ENCODE assay signal across 15 mouse cellular contexts in genomic region chr3:69548704-69549455, GRCm38 (mm10). TPM values are rescaled to one million over a fixed set of nuclear protein-coding genes. Genes with fewer than 3 reads are reported as not detected.
A peak's percentile ranks its signal among the peaks of the same experiment; 100 is the strongest.
DNase-seq lines count a peak whose midpoint lies in the region; ATAC-seq and TF ChIP-seq lines count a peak whose summit lies in the region.
"Had no signal": no experiment of that assay in that cellular context is flagged by ENCODE, and none has a peak within 500 bp of the region (broad histone marks: within the 10 kb centered on the region; RNA-seq: fewer than 3 reads in every experiment).

No protein-coding gene starts in this region.

- H3K9me3 ChIP-seq in hindbrain, embryonic 13.5 days = 0 out of 2 replicates have a peak, but pooled peaks cover 4% of the 10 kb centered on the region
- H3K9me3 ChIP-seq in hindbrain, embryonic 10.5 days = no peaks in the 10 kb centered on the region
- H3K9me3 ChIP-seq: embryonic facial prominence, embryonic 12.5 days; forebrain, embryonic 15.5 days; G1E; neural tube, embryonic 15.5 days; stomach, embryonic 15.5 days had no signal

- no peak overlapping the region for H3K4me2 ChIP-seq in hindbrain, embryonic 13.5 days
- H3K4me2 ChIP-seq: embryonic facial prominence, embryonic 12.5 days; forebrain, embryonic 15.5 days; neural tube, embryonic 15.5 days; stomach, embryonic 15.5 days had no signal

- no peak for TF ChIP-seq CTCF in thymus, adult 2 months (IDR thresholded peaks at IDR 0.05; ENCODE audit: borderline replicate concordance, control insufficient read depth, extremely low read depth, insufficient read depth, low read length, poor library complexity)

- no peak for TF ChIP-seq POLR2A in thymus, adult 2 months (IDR thresholded peaks at IDR 0.05; ENCODE audit: control insufficient read depth, extremely low read depth, insufficient read depth, low read length, poor library complexity)

- H3K4me3 ChIP-seq in hindbrain, embryonic 13.5 days = no peak overlapping the region
- no peak overlapping the region for H3K4me3 ChIP-seq in hindbrain, embryonic 10.5 days
- no peak overlapping the region for H3K4me3 ChIP-seq in thymus, adult 2 months (ENCODE audit: control insufficient read depth, insufficient read depth, low read length)
- H3K4me3 ChIP-seq: embryonic facial prominence, embryonic 12.5 days; forebrain, embryonic 15.5 days; neural tube, embryonic 15.5 days; stomach, embryonic 15.5 days had no signal

- DNase-seq in cerebellum, adult 11 months = no peak
- DNase-seq in hindbrain, embryonic 10.5 days (ENCODE audit: low spot score) = no peak
- DNase-seq in brain, adult 2 months (ENCODE audit: low read depth, low spot score) = peak; percentile 57
- DNase-seq in gastrocnemius, postnatal 14 days = peak; percentile 21
- DNase-seq in thymus, adult 2 months = no peak
- no peak for DNase-seq in kidney, adult 9 months
- DNase-seq: right cerebral cortex, postnatal 14 days had no signal

- peaks cover 15% of the 10 kb centered on the region for H3K36me3 ChIP-seq in hindbrain, embryonic 13.5 days
- peaks cover 11% of the 10 kb centered on the region for H3K36me3 ChIP-seq in hindbrain, embryonic 10.5 days
- H3K36me3 ChIP-seq in thymus, adult 2 months (ENCODE audit: control insufficient read depth, insufficient read depth, low read length) = no peaks in the 10 kb centered on the region
- H3K36me3 ChIP-seq: embryonic facial prominence, embryonic 12.5 days; neural tube, embryonic 15.5 days; stomach, embryonic 15.5 days had no signal

- peaks cover 15% of the 10 kb centered on the region for H3K4me1 ChIP-seq in hindbrain, embryonic 13.5 days (replicated peaks)
- peaks cover 8% of the 10 kb centered on the region for H3K4me1 ChIP-seq in hindbrain, embryonic 10.5 days (replicated peaks)
- H3K4me1 ChIP-seq in thymus, adult 2 months (replicated peaks; ENCODE audit: control insufficient read depth, insufficient read depth, low read length) = no peaks in the 10 kb centered on the region
- H3K4me1 ChIP-seq: embryonic facial prominence, embryonic 12.5 days; neural tube, embryonic 15.5 days; stomach, embryonic 15.5 days had no signal

- H3K9ac ChIP-seq in hindbrain, embryonic 13.5 days = no peak overlapping the region
- H3K9ac ChIP-seq: embryonic facial prominence, embryonic 12.5 days; forebrain, embryonic 15.5 days; liver, embryonic 14.5 days; neural tube, embryonic 15.5 days; stomach, embryonic 15.5 days had no signal

- peak; percentile 62 for ATAC-seq in cerebellum, adult (ENCODE audit: insufficient number of reproducible peaks, low FRiP score, low TSS enrichment)
- ATAC-seq in hindbrain, embryonic 13.5 days (ENCODE audit: low FRiP score) = peak; percentile 22; the same call in 1 of the 2 replicates
- ATAC-seq: forebrain, embryonic 15.5 days had no signal

- H3K27me3 ChIP-seq in hindbrain, embryonic 13.5 days = no peaks in the 10 kb centered on the region
- no peaks in the 10 kb centered on the region for H3K27me3 ChIP-seq in hindbrain, embryonic 10.5 days (ENCODE audit: insufficient read depth, poor library complexity, severe bottlenecking)
- H3K27me3 ChIP-seq in thymus, adult 2 months (ENCODE audit: control insufficient read depth, insufficient read depth, low read length) = no peaks in the 10 kb centered on the region
- H3K27me3 ChIP-seq: embryonic facial prominence, embryonic 12.5 days; forebrain, embryonic 15.5 days; neural tube, embryonic 15.5 days; stomach, embryonic 15.5 days had no signal

- intact Hi-C loops in gastrocnemius, postnatal 14 days (cut with DNase I; ENCODE audit: low total_unique reads) = no loop called here

- 80% methylated on average over 22 of the region's 22 CpGs for WGBS in hindbrain, embryonic 13.5 days
- WGBS in hindbrain, embryonic 10.5 days = 84% methylated on average over 22 of the region's 22 CpGs
- 89% methylated on average over 22 of the region's 22 CpGs for WGBS in thymus, adult 2 months

- no peak overlapping the region for H3K27ac ChIP-seq in hindbrain, embryonic 13.5 days
- no peak overlapping the region for H3K27ac ChIP-seq in hindbrain, embryonic 10.5 days
- H3K27ac ChIP-seq in thymus, adult 2 months (ENCODE audit: control insufficient read depth, insufficient read depth, low read length) = no peak overlapping the region
- H3K27ac ChIP-seq: embryonic facial prominence, embryonic 12.5 days; forebrain, embryonic 15.5 days; liver, embryonic 14.5 days; neural tube, embryonic 15.5 days; stomach, embryonic 15.5 days had no signal

RNA-seq across cellular contexts. Expression of gene B3galnt1, which starts 49.9 kb away (rescaled TPM):
- 78.8 and 79.4 TPM in 2 replicates for polyA plus RNA-seq in hindbrain, embryonic 13.5 days (2015; fragmentation: Nextera tagmentation; extraction: Ambion mirVana)
- polyA plus RNA-seq in hindbrain, embryonic 10.5 days (2016; fragmentation: Nextera tagmentation; extraction: Ambion mirVana) = 33.0 and 33.8 TPM in 2 replicates
- 1 to 10 TPM; 3.7 to 6.7 TPM for total RNA-seq in gastrocnemius, postnatal 14 days (2021)
- polyA plus RNA-seq in thymus, adult 2 months (2012; rRNA removed) = 1.8 and 2.2 TPM in 2 replicates
- total RNA-seq: G1E had no signal
- polyA plus RNA-seq: G1E had no signal

Comparison
In these comparisons a context has a peak if more than half of its experiments do, and no peak if none do; other contexts are left out.
1. DNase-seq: peak in brain, adult 2 months (single experiment) and gastrocnemius, postnatal 14 days (single experiment); none in cerebellum, adult 11 months (single experiment), hindbrain, embryonic 10.5 days (single experiment), thymus, adult 2 months (single experiment) and kidney, adult 9 months (single experiment).
2. RNA of gene B3galnt1, which starts 49.9 kb away (polyA plus RNA-seq): 78.8 to 79.4 TPM in hindbrain, embryonic 13.5 days and 33.0 to 33.8 TPM in hindbrain, embryonic 10.5 days; 1.8 to 2.2 TPM in thymus, adult 2 months; every median in the first group is over 10 times any median in the second.